Mouse (Mus musculus) adrenal gland, postnatal 25 days (tissue): ENCODE measurements around the gene Rcc1. TPM values are rescaled to one million over a fixed set of nuclear protein-coding genes. Genes with fewer than 3 reads are reported as not detected.

Experiments used
- total RNA-seq: library from RNA; stranded (reverse); gene quantifications from 2 replicates; pipeline ENCODE4 v1.2.3, GENCODE M21; 2021

The Rcc1 gene
- total RNA-seq, 1 experiment from 2014 or later, result 17.8 TPM

Other genes starting within 250 kb of the Rcc1 start
- gene Oprd1, start 209.1 kb downstream of the Rcc1 start, total RNA-seq, result 1.1 TPM in 2 replicates
- 50.8 and 51.0 TPM in 2 replicates for gene Ythdf2, start 141.3 kb downstream of the Rcc1 start, total RNA-seq
- 20.3 and 21.8 TPM in 2 replicates for gene Gmeb1, start 92.0 kb downstream of the Rcc1 start, total RNA-seq
- gene Taf12, start 79.2 kb downstream of the Rcc1 start, total RNA-seq, result 29.1 and 30.4 TPM in 2 replicates
- gene Rab42, start 50.2 kb downstream of the Rcc1 start, total RNA-seq, result 1.8 TPM in 1 of 2 replicates, not detected in the other
- 35.6 and 37.0 TPM in 2 replicates for gene Trnau1ap, start 24.1 kb downstream of the Rcc1 start, total RNA-seq
- gene Phactr4, start 68.9 kb upstream of the Rcc1 start, total RNA-seq, result 60.0 and 69.8 TPM in 2 replicates
- 9.4 and 10.7 TPM in 2 replicates for gene Med18, start 110.3 kb upstream of the Rcc1 start, total RNA-seq
- 20.6 and 24.1 TPM in 2 replicates for gene Sesn2, start 156.9 kb upstream of the Rcc1 start, total RNA-seq
- 426 and 437 TPM in 2 replicates for gene Atpif1, start 180.1 kb upstream of the Rcc1 start, total RNA-seq
- 114 and 119 TPM in 2 replicates for gene Dnajc8, start 181.9 kb upstream of the Rcc1 start, total RNA-seq
- 0.76 and 0.97 TPM in 2 replicates for gene Ptafr, start 210.5 kb upstream of the Rcc1 start, total RNA-seq